Mouse (Mus musculus): Measurements from ENCODE around the gene Amotl2. TPM values are rescaled to one million over a fixed set of nuclear protein-coding genes. Genes with fewer than 3 reads are reported as not detected.

The Amotl2 gene
- polyA plus RNA-seq, 1 experiment from 2014 or later = 66.0 TPM

DNA sequence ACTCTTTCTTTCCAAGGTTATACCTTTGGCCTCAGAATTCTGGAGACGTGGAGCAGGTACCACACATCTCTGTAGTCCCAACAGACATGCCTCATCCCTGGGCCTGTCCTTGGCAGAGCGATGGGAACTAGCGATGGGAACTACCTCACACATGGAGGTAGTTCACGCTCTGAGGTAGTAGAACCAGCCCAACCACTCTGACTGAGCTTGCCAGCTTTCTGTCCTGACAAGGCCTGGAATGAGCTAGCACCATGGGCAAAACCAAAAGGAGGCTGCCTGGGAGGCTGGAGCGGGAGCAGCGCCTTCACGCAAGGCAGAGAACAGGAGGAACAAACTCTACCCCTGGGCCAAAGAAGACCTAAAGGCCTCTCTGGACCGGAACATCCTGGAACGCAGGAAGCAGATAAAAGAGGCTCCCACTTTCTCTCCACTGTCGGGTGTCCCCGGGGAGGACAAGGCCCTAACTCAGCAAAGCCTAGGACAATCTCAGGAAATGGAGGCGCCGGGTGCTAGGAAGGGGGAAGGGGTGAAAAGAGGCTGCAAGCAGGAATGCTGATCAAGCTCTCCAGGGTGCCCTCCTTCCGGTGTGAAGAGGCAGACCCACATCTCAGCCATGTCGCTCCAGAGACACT is 6.9 kb upstream of the Amotl2 start:
- ATAC-seq (ENCODE audit: low FRiP score, low read depth) = no peak
- 73% methylated on average over 15 of the region's 15 CpGs for WGBS

DNA sequence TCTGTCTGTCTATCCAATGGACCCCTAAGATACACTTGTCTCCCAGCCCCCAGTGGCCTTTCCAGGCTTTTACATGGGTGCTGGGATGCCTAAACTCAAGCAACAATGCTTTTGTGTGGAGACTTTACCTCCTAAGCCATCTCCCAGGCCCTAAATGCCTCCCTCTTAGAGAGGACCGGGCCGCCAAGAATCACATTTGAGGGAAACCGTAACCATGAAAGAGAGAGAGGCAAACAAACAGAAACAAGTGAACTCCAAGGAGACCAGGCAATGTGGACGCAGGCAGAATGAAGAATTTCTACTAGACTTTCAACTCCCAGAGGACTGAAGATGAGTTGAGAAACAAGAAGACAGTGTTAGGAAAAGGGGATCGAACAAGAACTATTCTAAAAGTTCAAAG is 6.0 kb upstream of the Amotl2 start:
- no peaks in the 10 kb centered on the region for H3K9me3 ChIP-seq
- no peak overlapping the region for H3K27ac ChIP-seq (replicated peaks)
- WGBS = 61% methylated on average over 5 of the region's 5 CpGs
- H3K4me3 ChIP-seq = no peak overlapping the region
- no peak overlapping the region for H3K4me2 ChIP-seq
- H3K9ac ChIP-seq = no peak overlapping the region
- H3K36me3 ChIP-seq = no peaks in the 10 kb centered on the region
- peaks cover 8% of the 10 kb centered on the region; the same call in 1 of the 2 replicates for H3K4me1 ChIP-seq (replicated peaks)
- H3K27me3 ChIP-seq = no peaks in the 10 kb centered on the region
- ATAC-seq (ENCODE audit: low FRiP score, low read depth) = no peak

More for the DNA sequence above, 6.9 kb upstream of the Amotl2 start:
- Histone ChIP-seq H3K36me3 (no peaks in the 10 kb centered on the region), H3K9me3 (no peaks in the 10 kb centered on the region), H3K27ac (replicated peaks) (0 out of 2 replicates have a peak overlapping the region, but pooled peaks have one; percentile 39), H3K4me2 (no peak overlapping the region), H3K27me3 (no peaks in the 10 kb centered on the region), H3K4me1 (replicated peaks) (no peaks in the 10 kb centered on the region; the same call in 1 of the 2 replicates), H3K9ac (no peak overlapping the region), H3K4me3 (no peak overlapping the region)

DNA sequence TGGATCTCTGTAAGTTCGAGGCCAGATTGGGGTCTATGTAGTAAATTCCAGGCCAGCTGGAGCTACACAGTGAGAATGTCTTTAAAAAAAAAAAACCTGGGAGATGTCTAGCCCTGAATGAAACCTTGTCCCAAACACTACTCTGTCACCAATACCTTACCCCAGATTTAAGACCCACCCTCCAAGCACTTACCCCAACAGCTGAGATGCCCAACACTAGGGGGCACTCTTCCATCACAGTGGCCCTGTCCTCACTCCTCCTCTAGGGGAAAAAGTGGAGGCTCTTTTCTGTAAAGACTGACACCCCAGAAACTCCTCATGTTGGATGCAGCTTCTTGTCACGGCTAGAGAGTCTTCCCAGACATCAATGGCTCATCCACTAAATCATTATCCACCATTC is 2.7 kb upstream of the Amotl2 start:
- Histone ChIP-seq H3K4me1 (replicated peaks) (peaks cover 16% of the 10 kb centered on the region), H3K36me3 (no peaks in the 10 kb centered on the region), H3K9ac (no peak overlapping the region), H3K27me3 (no peaks in the 10 kb centered on the region), H3K4me3 (no peak overlapping the region), H3K27ac (replicated peaks) (no peak overlapping the region), H3K9me3 (no peaks in the 10 kb centered on the region), H3K4me2 (no peak overlapping the region)
- WGBS = 50% methylated on average over 2 of the region's 2 CpGs
- ATAC-seq (ENCODE audit: low FRiP score, low read depth) = no peak

DNA sequence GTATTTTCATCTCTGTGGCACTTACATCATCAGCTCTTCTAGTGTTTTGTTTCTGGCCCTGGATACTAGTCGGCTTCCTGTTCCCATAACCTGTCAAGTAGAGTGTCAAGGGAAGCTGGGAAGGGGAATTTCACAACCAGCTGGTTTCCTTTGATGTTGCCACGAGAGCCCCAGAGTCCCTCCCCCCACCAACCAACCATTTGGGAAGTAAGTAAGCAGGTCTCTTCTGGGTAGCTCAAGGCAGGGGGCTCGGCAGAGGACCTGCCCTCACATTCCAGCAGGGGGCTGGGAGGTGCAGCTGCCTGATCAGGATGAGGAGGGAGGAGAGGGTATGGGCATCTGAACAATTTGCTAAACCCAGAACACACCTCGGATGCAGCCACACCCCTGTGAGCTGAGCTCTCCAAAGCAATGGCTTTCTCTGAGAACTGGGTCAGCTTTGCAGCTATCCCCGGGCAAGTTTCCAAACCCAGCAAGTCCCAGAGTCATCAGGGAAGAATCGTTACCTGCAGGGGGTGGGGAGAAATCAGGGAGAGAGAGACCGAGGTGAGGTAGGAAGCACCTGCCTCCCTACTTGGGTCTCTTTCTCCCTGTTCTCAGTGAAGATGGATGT is 1.5 kb upstream of the Amotl2 start:
- no peak overlapping the region for H3K27ac ChIP-seq (replicated peaks)
- ATAC-seq (ENCODE audit: low FRiP score, low read depth) = no peak
- 17% methylated on average over 7 of the region's 7 CpGs for WGBS
- no peaks in the 10 kb centered on the region for H3K9me3 ChIP-seq
- no peak overlapping the region for H3K4me3 ChIP-seq
- no peaks in the 10 kb centered on the region for H3K27me3 ChIP-seq
- H3K36me3 ChIP-seq = no peaks in the 10 kb centered on the region
- no peak overlapping the region for H3K9ac ChIP-seq
- no peak overlapping the region for H3K4me2 ChIP-seq
- peaks cover 23% of the 10 kb centered on the region for H3K4me1 ChIP-seq (replicated peaks)

DNA sequence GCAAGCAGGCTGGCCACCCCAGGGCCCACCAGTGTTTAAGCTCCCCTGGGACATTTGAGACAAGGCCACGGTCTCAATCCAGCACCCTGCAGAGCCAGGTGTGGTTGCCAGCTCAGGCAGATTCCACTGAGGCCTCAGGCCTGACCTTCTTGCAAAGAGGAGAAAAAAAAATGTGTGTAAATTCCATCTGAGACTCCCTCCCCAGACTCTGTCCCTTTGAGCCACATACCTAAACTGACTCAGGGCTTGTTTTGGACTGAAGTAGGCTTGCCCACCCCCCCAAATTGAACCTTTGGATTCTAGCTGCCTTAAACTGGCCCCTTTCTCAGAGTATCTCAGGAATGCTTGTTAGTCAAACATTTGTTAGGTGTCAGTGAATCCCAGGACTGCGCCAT is 969 bp upstream of the Amotl2 start:
- no peak overlapping the region for H3K27ac ChIP-seq (replicated peaks)
- no peak overlapping the region for H3K4me3 ChIP-seq
- H3K4me1 ChIP-seq (replicated peaks) = peaks cover 28% of the 10 kb centered on the region
- no peak overlapping the region for H3K4me2 ChIP-seq
- H3K9me3 ChIP-seq = no peaks in the 10 kb centered on the region
- H3K36me3 ChIP-seq = no peaks in the 10 kb centered on the region
- H3K27me3 ChIP-seq = no peaks in the 10 kb centered on the region
- no peak for ATAC-seq (ENCODE audit: low FRiP score, low read depth)
- no peak overlapping the region for H3K9ac ChIP-seq
- WGBS = 44% methylated on average over 2 of the region's 2 CpGs

DNA sequence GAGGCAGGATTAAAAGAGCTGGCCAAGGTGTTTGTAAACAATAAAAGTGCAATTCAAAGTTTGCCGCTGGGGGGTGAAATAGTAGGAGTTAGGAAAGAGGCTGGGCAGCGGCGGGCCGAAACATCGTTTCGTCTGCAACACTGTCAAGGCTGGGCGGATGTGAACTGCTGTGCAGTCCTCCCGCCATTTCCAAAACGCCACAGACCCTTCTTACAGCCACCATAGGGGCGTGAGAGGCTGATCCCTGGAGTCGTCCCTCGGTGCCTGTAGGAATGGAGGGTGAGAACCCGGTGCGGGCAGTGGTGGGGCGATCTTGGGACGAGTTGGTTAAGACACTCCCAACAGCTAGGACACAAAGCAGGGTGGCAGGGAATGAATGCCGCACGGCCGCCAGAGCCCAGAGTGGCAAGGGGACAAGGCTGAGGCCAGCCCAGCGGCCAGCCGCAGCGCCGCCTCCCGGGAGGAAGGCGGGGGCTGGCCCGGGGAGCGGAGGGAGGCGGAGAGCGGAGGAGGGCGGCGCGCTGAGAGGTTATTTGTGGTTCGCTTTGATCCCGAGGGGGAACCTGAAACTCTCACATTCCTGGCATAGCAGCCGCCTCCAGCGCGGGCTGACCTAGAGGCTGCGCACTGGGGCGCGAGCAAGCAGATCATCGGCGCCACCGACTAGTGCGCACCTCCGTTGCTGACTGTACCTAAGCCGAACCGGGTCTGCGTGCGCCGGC is 853 bp downstream of the Amotl2 start:
- H3K4me3 ChIP-seq = peak overlapping the region; percentile 81
- ATAC-seq (ENCODE audit: low FRiP score, low read depth) = peak; percentile 77
- H3K36me3 ChIP-seq = no peaks in the 10 kb centered on the region
- no peaks in the 10 kb centered on the region for H3K27me3 ChIP-seq
- peak overlapping the region; percentile 96 for H3K9ac ChIP-seq
- no peaks in the 10 kb centered on the region for H3K9me3 ChIP-seq
- H3K4me2 ChIP-seq = peak overlapping the region; percentile 78
- H3K4me1 ChIP-seq (replicated peaks) = peaks cover 46% of the 10 kb centered on the region
- H3K27ac ChIP-seq (replicated peaks) = peak overlapping the region; percentile 96
- WGBS = under 1% methylated on average over 49 of the region's 50 CpGs

DNA sequence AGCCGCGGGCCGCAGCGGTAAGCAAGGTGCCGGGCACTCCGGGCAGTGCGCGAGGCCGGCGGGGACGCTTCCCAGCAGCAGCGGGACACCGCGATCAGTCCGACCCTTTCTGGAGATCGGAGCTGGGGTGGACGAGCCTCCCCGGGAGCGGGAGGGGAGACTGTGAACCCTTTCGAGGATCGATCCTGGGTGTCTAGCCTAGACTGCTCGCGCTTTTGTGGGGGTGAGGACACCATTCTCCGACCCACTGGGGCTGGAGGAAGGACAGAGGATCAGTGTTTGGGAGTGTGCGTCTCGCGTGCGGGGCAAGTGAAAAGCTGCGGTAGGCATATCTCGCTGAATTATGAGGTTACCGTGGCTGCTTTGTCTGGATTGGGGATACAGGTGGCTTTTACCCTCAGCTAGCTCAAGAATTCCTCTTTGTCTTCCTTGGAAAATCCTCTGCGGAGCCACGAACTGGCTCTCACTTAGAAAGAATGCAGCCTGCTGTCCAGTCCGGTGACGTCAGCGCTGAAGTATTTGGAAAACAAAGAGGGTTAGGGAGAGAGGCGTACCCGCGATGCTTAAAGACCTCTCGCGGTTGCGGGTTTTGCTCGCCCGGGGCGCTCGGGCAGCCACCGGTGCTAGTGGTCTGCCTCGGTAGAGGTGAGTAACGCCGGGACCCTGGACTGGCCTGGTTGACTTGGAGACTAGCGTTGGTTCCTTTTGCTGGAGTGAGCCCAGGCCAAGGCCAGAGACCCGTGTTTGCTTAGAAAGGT is 1.6 kb downstream of the Amotl2 start:
- peak overlapping the region; percentile 81 for H3K4me3 ChIP-seq
- peak overlapping the region; percentile 96 for H3K27ac ChIP-seq (replicated peaks)
- ATAC-seq (ENCODE audit: low FRiP score, low read depth) = peak; percentile 47
- peak overlapping the region; percentile 96 for H3K9ac ChIP-seq
- peaks cover 54% of the 10 kb centered on the region for H3K4me1 ChIP-seq (replicated peaks)
- no peaks in the 10 kb centered on the region for H3K9me3 ChIP-seq
- 0% methylated on average over 51 of the region's 52 CpGs for WGBS
- peak overlapping the region; percentile 78 for H3K4me2 ChIP-seq
- H3K36me3 ChIP-seq = peaks cover 6% of the 10 kb centered on the region; the same call in 1 of the 2 replicates
- no peaks in the 10 kb centered on the region for H3K27me3 ChIP-seq

DNA sequence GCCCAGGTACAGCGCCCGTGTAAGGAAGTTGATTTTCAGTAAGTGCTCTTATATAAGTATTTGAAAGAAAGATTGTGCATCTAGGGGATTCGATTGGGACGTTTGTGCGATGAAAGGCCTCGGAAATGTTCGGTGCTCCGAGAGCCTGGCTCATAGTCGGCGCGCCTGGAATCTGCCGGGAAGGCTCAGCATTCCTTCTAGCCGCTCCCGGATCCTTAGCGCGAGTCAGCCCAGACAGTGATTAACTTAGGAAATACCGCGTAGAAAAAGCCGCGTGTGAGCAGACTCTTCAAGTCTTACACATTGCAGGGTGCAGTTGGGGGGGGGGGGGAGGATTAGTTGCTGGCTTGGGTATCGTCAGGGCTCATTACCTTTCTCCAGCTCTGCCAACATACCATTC is 2.2 kb downstream of the Amotl2 start:
- ATAC-seq (ENCODE audit: low FRiP score, low read depth) = no peak
- Histone ChIP-seq H3K4me2 (peak overlapping the region; percentile 78), H3K27me3 (no peaks in the 10 kb centered on the region), H3K4me1 (replicated peaks) (peaks cover 60% of the 10 kb centered on the region), H3K27ac (replicated peaks) (peak overlapping the region; percentile 96), H3K4me3 (peak overlapping the region; percentile 81), H3K36me3 (peaks cover 12% of the 10 kb centered on the region), H3K9me3 (no peaks in the 10 kb centered on the region), H3K9ac (peak overlapping the region; percentile 96)
- WGBS = under 1% methylated on average over 21 of the region's 21 CpGs

DNA sequence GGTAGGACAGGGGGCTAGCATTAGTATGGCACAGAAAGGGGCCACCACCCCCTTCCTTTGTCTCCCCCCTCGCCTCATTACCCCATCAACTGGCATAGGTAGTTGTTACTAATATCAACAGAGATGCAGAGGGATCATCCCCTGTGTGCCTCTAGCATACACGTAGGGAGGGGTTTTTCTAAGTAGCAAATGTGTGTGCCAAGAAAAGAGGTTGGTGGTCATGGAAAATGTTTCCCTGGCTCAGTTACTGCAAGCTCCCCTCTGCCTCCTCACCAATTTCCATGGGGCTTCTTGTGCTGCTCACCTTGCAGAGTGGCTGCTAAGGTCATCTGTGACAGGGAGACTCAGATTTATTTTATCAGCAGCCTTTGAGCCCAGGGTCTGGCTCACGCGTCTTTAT is 2.6 kb downstream of the Amotl2 start:
- Histone ChIP-seq H3K9me3 (no peaks in the 10 kb centered on the region), H3K27ac (replicated peaks) (peak overlapping the region; percentile 96), H3K4me2 (peak overlapping the region; percentile 78), H3K27me3 (no peaks in the 10 kb centered on the region), H3K36me3 (peaks cover 15% of the 10 kb centered on the region), H3K4me1 (replicated peaks) (peaks cover 64% of the 10 kb centered on the region), H3K9ac (peak overlapping the region; percentile 96), H3K4me3 (peak overlapping the region; percentile 81)
- no peak for ATAC-seq (ENCODE audit: low FRiP score, low read depth)
- WGBS = 2% methylated on average over 4 of the region's 4 CpGs

DNA sequence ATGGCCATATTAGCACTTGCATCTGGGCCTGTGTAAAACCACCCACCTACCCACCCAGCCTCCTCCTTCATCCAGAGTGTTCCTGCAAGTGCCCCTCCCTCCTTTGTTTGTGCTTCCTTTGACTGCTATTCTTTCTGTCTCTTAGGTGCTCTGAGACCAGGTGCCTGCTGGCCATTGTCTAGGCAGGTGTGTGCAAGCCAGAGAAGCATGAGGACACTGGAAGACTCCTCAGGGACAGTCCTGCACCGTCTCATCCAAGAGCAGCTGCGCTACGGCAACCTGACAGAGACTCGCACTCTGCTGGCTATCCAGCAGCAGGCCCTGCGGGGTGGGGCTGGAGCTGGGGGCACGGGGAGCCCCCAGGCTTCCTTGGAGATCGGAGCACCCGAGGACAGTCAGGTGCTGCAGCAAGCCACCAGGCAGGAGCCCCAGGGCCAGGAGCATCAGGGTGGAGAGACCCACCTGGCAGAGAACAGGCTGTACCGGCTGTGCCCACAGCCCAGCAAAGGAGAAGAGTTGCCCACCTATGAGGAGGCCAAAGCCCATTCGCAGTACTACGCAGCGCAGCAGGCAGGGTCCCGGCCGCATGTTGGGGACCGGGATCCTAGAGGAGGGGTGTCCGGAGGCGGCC is 3.6 kb downstream of the Amotl2 start:
- peaks cover 70% of the 10 kb centered on the region for H3K4me1 ChIP-seq (replicated peaks)

DNA sequence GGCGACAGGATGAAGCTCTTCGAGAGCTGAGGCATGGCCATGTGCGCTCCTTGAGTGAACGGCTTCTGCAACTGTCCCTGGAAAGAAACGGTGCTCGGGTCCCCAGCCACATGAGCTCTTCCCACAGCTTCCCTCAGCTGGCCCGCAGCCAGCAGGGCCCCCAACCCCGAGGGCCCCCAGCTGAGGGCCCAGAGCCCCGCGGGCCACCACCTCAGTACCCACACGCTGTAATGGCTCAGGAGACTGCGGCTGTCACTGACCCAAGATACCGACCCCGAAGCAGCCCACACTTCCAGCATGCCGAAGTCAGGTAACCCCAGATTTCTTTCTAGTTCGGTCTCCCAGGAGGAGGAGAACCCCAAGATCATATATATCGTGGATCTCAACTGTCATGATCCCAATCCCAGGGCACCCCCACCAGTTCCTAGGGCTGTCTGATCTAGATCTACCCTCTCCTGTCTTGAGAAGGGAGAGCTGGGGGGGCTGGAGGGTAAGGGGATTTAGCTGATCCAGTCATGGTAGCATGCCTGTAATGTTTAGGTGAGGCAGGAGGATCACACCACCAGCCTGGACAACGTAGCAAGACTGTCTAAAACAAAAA is 4.2 kb downstream of the Amotl2 start:
- 47% methylated on average over 18 of the region's 18 CpGs for WGBS
- H3K27ac ChIP-seq (replicated peaks) = peak overlapping the region; percentile 96
- ATAC-seq (ENCODE audit: low FRiP score, low read depth) = no peak
- H3K27me3 ChIP-seq = no peaks in the 10 kb centered on the region
- H3K36me3 ChIP-seq = peaks cover 31% of the 10 kb centered on the region
- H3K9ac ChIP-seq = peak overlapping the region; percentile 96
- no peaks in the 10 kb centered on the region for H3K9me3 ChIP-seq
- H3K4me1 ChIP-seq (replicated peaks) = peaks cover 72% of the 10 kb centered on the region
- peak overlapping the region; percentile 78 for H3K4me2 ChIP-seq
- H3K4me3 ChIP-seq = peak overlapping the region; percentile 81

More for the DNA sequence above, 3.6 kb downstream of the Amotl2 start:
- 46% methylated on average over 17 of the region's 17 CpGs for WGBS
- Histone ChIP-seq H3K4me3 (peak overlapping the region; percentile 81), H3K4me2 (peak overlapping the region; percentile 78), H3K9me3 (no peaks in the 10 kb centered on the region), H3K27me3 (no peaks in the 10 kb centered on the region), H3K27ac (replicated peaks) (peak overlapping the region; percentile 96), H3K9ac (peak overlapping the region; percentile 96), H3K36me3 (peaks cover 25% of the 10 kb centered on the region)
- ATAC-seq (ENCODE audit: low FRiP score, low read depth) = no peak
